Mouse (Mus musculus) stomach, embryonic 15.5 days (tissue): ENCODE measurements at regions not wholly inside any gene's neighbourhood (a gene's known extent, or its start where the extent isn't known, plus 50 kb on each side); places are given as distances from the start of the nearest gene placed in this dataset.

Experiments
- ATAC-seq: fragments of 200-750 bp; cut with Nextera tagmentation; 2 replicates; pipeline ENCODE4 v1.8.0; 2017; ENCODE audit warnings: low read depth, moderate number of reproducible peaks, moderate TSS enrichment; ENCODE audit not compliant: insufficient read depth, low FRiP score
- H3K27ac ChIP-seq: fragments of 300-500 bp; sonication (generic); 2 replicates; pipeline ENCODE4 v1.5.1; 2015; ENCODE audit warnings: mild to moderate bottlenecking, inconsistent platforms
- H3K27me3 ChIP-seq: fragments of 300-500 bp; sonication (generic); replicated peaks from 2 replicates; pipeline ENCODE4 v1.6.1; 2015; ENCODE audit warnings: inconsistent platforms
- H3K36me3 ChIP-seq: fragments of 300-500 bp; sonication (generic); 2 replicates; pipeline ENCODE4 v1.6.1; 2015; ENCODE audit warnings: inconsistent platforms
- H3K4me1 ChIP-seq: fragments of 300-500 bp; sonication (generic); 2 replicates; pipeline ENCODE4 v1.6.1; 2015; ENCODE audit warnings: inconsistent platforms
- H3K4me2 ChIP-seq: fragments of 300-500 bp; sonication (generic); 2 replicates; pipeline ENCODE4 v1.6.1; 2015; ENCODE audit warnings: mild to moderate bottlenecking, inconsistent platforms
- H3K4me3 ChIP-seq: fragments of 300-500 bp; sonication (generic); replicated peaks from 2 replicates; pipeline ENCODE4 v1.5.1; 2015; ENCODE audit warnings: inconsistent platforms
- H3K9ac ChIP-seq: fragments of 300-500 bp; sonication (generic); 2 replicates; pipeline ENCODE4 v1.6.1; 2015; ENCODE audit warnings: inconsistent platforms
- H3K9me3 ChIP-seq: fragments of 300-500 bp; sonication (generic); 2 replicates; pipeline ENCODE4 v1.6.1; 2016; ENCODE audit warnings: inconsistent platforms
- WGBS: fragments of 180-500 bp; shearing (Covaris S2); methylation state at CpG from one replicate; pipeline ENCODE4 v1.1.7; 2015; 5-methylcytosine and 5-hydroxymethylcytosine counted together

GRCm38 (mm10) chrX:167152611-167153010 is 56.5 kb downstream of the Tmsb4x start:
- H3K4me3 ChIP-seq = no peak overlapping the region
- no peaks in the 10 kb centered on the region; the same call in 1 of the 2 replicates for H3K27me3 ChIP-seq
- H3K27ac ChIP-seq = no peak overlapping the region
- no peak for ATAC-seq
- no peaks in the 10 kb centered on the region for H3K36me3 ChIP-seq
- H3K4me1 ChIP-seq = no peaks in the 10 kb centered on the region
- H3K4me2 ChIP-seq = no peak overlapping the region
- H3K9me3 ChIP-seq = no peaks in the 10 kb centered on the region
- H3K9ac ChIP-seq = no peak overlapping the region
- WGBS = 62% methylated on average over 4 of the region's 4 CpGs

GRCm38 (mm10) chrX:167151341-167151740 is 57.8 kb downstream of the Tmsb4x start:
- Histone ChIP-seq H3K27ac (no peak overlapping the region), H3K36me3 (no peaks in the 10 kb centered on the region), H3K9me3 (no peaks in the 10 kb centered on the region), H3K4me2 (no peak overlapping the region), H3K4me3 (no peak overlapping the region), H3K4me1 (no peaks in the 10 kb centered on the region), H3K27me3 (peaks cover 6% of the 10 kb centered on the region; the same call in 1 of the 2 replicates), H3K9ac (no peak overlapping the region)
- no peak for ATAC-seq
- WGBS = 69% methylated on average over 3 of the region's 3 CpGs

GRCm38 (mm10) chrX:167149400-167149799 is 59.7 kb downstream of the Tmsb4x start:
- no peak overlapping the region for H3K4me3 ChIP-seq
- no peaks in the 10 kb centered on the region for H3K4me1 ChIP-seq
- ATAC-seq = no peak
- no peaks in the 10 kb centered on the region for H3K36me3 ChIP-seq
- H3K27me3 ChIP-seq = peaks cover 6% of the 10 kb centered on the region; the same call in 1 of the 2 replicates
- H3K27ac ChIP-seq = no peak overlapping the region
- no peak overlapping the region for H3K4me2 ChIP-seq
- no peak overlapping the region for H3K9ac ChIP-seq
- 84% methylated on average over 4 of the region's 4 CpGs for WGBS
- H3K9me3 ChIP-seq = no peaks in the 10 kb centered on the region

- Histone ChIP-seq H3K4me2 (no peak overlapping the region), H3K9ac (no peak overlapping the region), H3K4me3 (no peak overlapping the region), H3K27me3 (peaks cover 6% of the 10 kb centered on the region; the same call in 1 of the 2 replicates), H3K4me1 (no peaks in the 10 kb centered on the region), H3K9me3 (no peaks in the 10 kb centered on the region), H3K27ac (no peak overlapping the region), H3K36me3 (no peaks in the 10 kb centered on the region)
- ATAC-seq = no peak
- 72% methylated on average over 8 of the region's 8 CpGs for WGBS
Measured at GRCm38 (mm10) chrX:167146513-167147360, 62.4 kb downstream of the Tmsb4x start.

- no peak for ATAC-seq
- H3K9ac ChIP-seq = no peak overlapping the region
- H3K27me3 ChIP-seq = peaks cover 6% of the 10 kb centered on the region; the same call in 1 of the 2 replicates
- H3K9me3 ChIP-seq = no peaks in the 10 kb centered on the region
- no peaks in the 10 kb centered on the region for H3K4me1 ChIP-seq
- H3K4me3 ChIP-seq = no peak overlapping the region
- WGBS = 73% methylated on average over 11 of the region's 11 CpGs
- H3K4me2 ChIP-seq = no peak overlapping the region
- H3K36me3 ChIP-seq = no peaks in the 10 kb centered on the region
- H3K27ac ChIP-seq = no peak overlapping the region
Measured at GRCm38 (mm10) chrX:167145508-167146182, 63.5 kb downstream of the Tmsb4x start.

- H3K9me3 ChIP-seq = no peaks in the 10 kb centered on the region
- H3K4me3 ChIP-seq = no peak overlapping the region
- no peak overlapping the region for H3K27ac ChIP-seq
- WGBS = 84% methylated on average over 2 of the region's 2 CpGs
- H3K27me3 ChIP-seq = no peaks in the 10 kb centered on the region; the same call in 1 of the 2 replicates
- no peak overlapping the region for H3K9ac ChIP-seq
- no peak overlapping the region for H3K4me2 ChIP-seq
- no peak for ATAC-seq
- H3K4me1 ChIP-seq = no peaks in the 10 kb centered on the region
- H3K36me3 ChIP-seq = no peaks in the 10 kb centered on the region
Measured at GRCm38 (mm10) chrX:167139110-167139509, 70.0 kb downstream of the Tmsb4x start.

GRCm38 (mm10) chrX:167134250-167134649 is 74.9 kb downstream of the Tmsb4x start:
- Histone ChIP-seq H3K4me2 (no peak overlapping the region), H3K4me1 (no peaks in the 10 kb centered on the region), H3K4me3 (no peak overlapping the region), H3K9me3 (no peaks in the 10 kb centered on the region), H3K27ac (no peak overlapping the region), H3K27me3 (peaks cover 3% of the 10 kb centered on the region; the same call in 1 of the 2 replicates), H3K36me3 (no peaks in the 10 kb centered on the region), H3K9ac (no peak overlapping the region)
- 93% methylated on average over 3 of the region's 3 CpGs for WGBS
- ATAC-seq = no peak

- ATAC-seq = no peak
- WGBS = 62% methylated on average over 4 of the region's 4 CpGs
Measured at GRCm38 (mm10) chrX:167132989-167133395, 76.1 kb downstream of the Tmsb4x start.

GRCm38 (mm10) chrX:167131317-167131716 is 77.8 kb downstream of the Tmsb4x start:
- H3K4me1 ChIP-seq = no peaks in the 10 kb centered on the region
- H3K27ac ChIP-seq = no peak overlapping the region
- 90% methylated on average over 3 of the region's 3 CpGs for WGBS
- no peaks in the 10 kb centered on the region for H3K9me3 ChIP-seq
- no peaks in the 10 kb centered on the region for H3K36me3 ChIP-seq
- 0 out of 2 replicates have a peak, but pooled peaks cover 3% of the 10 kb centered on the region for H3K27me3 ChIP-seq
- H3K4me2 ChIP-seq = no peak overlapping the region
- no peak for ATAC-seq
- no peak overlapping the region for H3K4me3 ChIP-seq
- no peak overlapping the region for H3K9ac ChIP-seq

More at GRCm38 (mm10) chrX:167132989-167133395, 76.1 kb downstream of the Tmsb4x start:
- Histone ChIP-seq H3K4me1 (no peaks in the 10 kb centered on the region), H3K9ac (no peak overlapping the region), H3K4me3 (no peak overlapping the region), H3K4me2 (no peak overlapping the region), H3K9me3 (no peaks in the 10 kb centered on the region), H3K27me3 (peaks cover 3% of the 10 kb centered on the region; the same call in 1 of the 2 replicates), H3K27ac (no peak overlapping the region), H3K36me3 (no peaks in the 10 kb centered on the region)

- no peak for ATAC-seq
- Histone ChIP-seq H3K9ac (no peak overlapping the region), H3K27ac (no peak overlapping the region), H3K9me3 (no peaks in the 10 kb centered on the region), H3K4me1 (no peaks in the 10 kb centered on the region), H3K36me3 (no peaks in the 10 kb centered on the region), H3K27me3 (0 out of 2 replicates have a peak, but pooled peaks cover 3% of the 10 kb centered on the region), H3K4me3 (no peak overlapping the region), H3K4me2 (no peak overlapping the region)
- WGBS = 62% methylated on average over 5 of the region's 5 CpGs
Measured at GRCm38 (mm10) chrX:167130601-167131000, 78.5 kb downstream of the Tmsb4x start.

- Histone ChIP-seq H3K4me3 (no peak overlapping the region), H3K27ac (no peak overlapping the region), H3K36me3 (no peaks in the 10 kb centered on the region), H3K4me2 (no peak overlapping the region), H3K4me1 (no peaks in the 10 kb centered on the region), H3K9me3 (no peaks in the 10 kb centered on the region), H3K27me3 (peaks cover 8% of the 10 kb centered on the region; the same call in 1 of the 2 replicates), H3K9ac (no peak overlapping the region)
- 83% methylated on average over 4 of the region's 4 CpGs for WGBS
- no peak for ATAC-seq
Measured at GRCm38 (mm10) chrX:167119288-167119687, 89.8 kb downstream of the Tmsb4x start.

GRCm38 (mm10) chrX:167115096-167115495 is 94.0 kb downstream of the Tmsb4x start:
- H3K4me1 ChIP-seq = no peaks in the 10 kb centered on the region
- H3K36me3 ChIP-seq = no peaks in the 10 kb centered on the region
- peaks cover 8% of the 10 kb centered on the region; the same call in 1 of the 2 replicates for H3K27me3 ChIP-seq
- WGBS = 93% methylated on average over 1 of the region's 1 CpGs
- H3K9ac ChIP-seq = no peak overlapping the region
- no peak overlapping the region for H3K4me3 ChIP-seq
- no peak overlapping the region for H3K27ac ChIP-seq
- no peak for ATAC-seq
- H3K9me3 ChIP-seq = no peaks in the 10 kb centered on the region
- H3K4me2 ChIP-seq = no peak overlapping the region
